Mouse (Mus musculus) limb, embryonic 11.5 days (tissue): ENCODE data around the gene Orm3. TPM values are rescaled to one million over a fixed set of nuclear protein-coding genes. Genes with fewer than 3 reads are reported as not detected.

Experiments
- ATAC-seq: fragments of 200-750 bp; cut with Nextera tagmentation; 2 replicates; pipeline ENCODE4 v1.8.0; 2017; ENCODE audit warnings: low read depth; ENCODE audit not compliant: insufficient number of reproducible peaks, low FRiP score, low TSS enrichment
- DNase-seq: peaks from one replicate; pipeline ENCODE4 v3.0.0-alpha.2; 2015; ENCODE audit warnings: low spot score
- H3K27ac ChIP-seq: fragments of 300-500 bp; sonication (generic); replicated peaks from 2 replicates; pipeline ENCODE4 v1.5.1; 2014; ENCODE audit warnings: low read depth, mild to moderate bottlenecking, low read length
- H3K27me3 ChIP-seq: fragments of 300-500 bp; sonication (generic); 2 replicates; pipeline ENCODE4 v1.6.1; 2014; ENCODE audit warnings: mild to moderate bottlenecking, low read length, mixed read lengths; ENCODE audit not compliant: control insufficient read depth, insufficient read depth
- H3K36me3 ChIP-seq: fragments of 300-500 bp; sonication (generic); 2 replicates; pipeline ENCODE4 v1.6.1; 2014; ENCODE audit warnings: mild to moderate bottlenecking, low read length, moderate library complexity, mixed read lengths; ENCODE audit not compliant: control insufficient read depth, insufficient read depth
- H3K4me1 ChIP-seq: fragments of 300-500 bp; sonication (generic); 2 replicates; pipeline ENCODE4 v1.6.1; 2014; ENCODE audit warnings: low read length, mixed read lengths; ENCODE audit not compliant: control insufficient read depth, insufficient read depth
- H3K4me2 ChIP-seq: fragments of 300-500 bp; sonication (generic); 2 replicates; pipeline ENCODE4 v1.6.1; 2014; ENCODE audit warnings: low read depth, mild to moderate bottlenecking, moderate library complexity; ENCODE audit not compliant: severe bottlenecking
- H3K4me3 ChIP-seq: fragments of 300-500 bp; sonication (generic); 2 replicates; pipeline ENCODE4 v1.5.1; 2014; ENCODE audit warnings: low read depth, low read length
- H3K9ac ChIP-seq: fragments of 300-500 bp; sonication (generic); 2 replicates; pipeline ENCODE4 v1.6.1; 2014; ENCODE audit warnings: mild to moderate bottlenecking, low read length
- H3K9me3 ChIP-seq: fragments of 300-500 bp; sonication (generic); 2 replicates; pipeline ENCODE4 v1.6.1; 2016; ENCODE audit warnings: low read length; ENCODE audit not compliant: control insufficient read depth
- WGBS: fragments of 180-500 bp; shearing (Covaris S2); extraction: QIAGEN DNeasy Blood & Tissue Kit; methylation state at CpG from one replicate; pipeline ENCODE4 v1.1.7; 2014; 5-methylcytosine and 5-hydroxymethylcytosine counted together
- polyA plus RNA-seq: library from polyadenylated mRNA; unstranded; fragments of >200 nt; fragmentation: Nextera tagmentation; extraction: Ambion mirVana; gene quantifications from 2 replicates; pipeline ENCODE4 v1.2.1, GENCODE M21; 2014

Orm3 gene
- not detected in 2 replicates for polyA plus RNA-seq

GRCm38 (mm10) chr4:63355877-63356665 is at the start of gene Orm3:
Gene Orm3 (plus strand): TSS chr4:63356162.
- Histone ChIP-seq H3K4me3 (no peak within 1 kb of the TSS), H3K9me3 (no peaks in the 10 kb centered on the region), H3K36me3 (no peaks in the 10 kb centered on the region), H3K4me1 (no peaks in the 10 kb centered on the region), H3K27me3 (no peaks in the 10 kb centered on the region), H3K27ac (no peak within 1 kb of the TSS), H3K4me2 (no peak within 1 kb of the TSS), H3K9ac (no peak within 1 kb of the TSS)
- DNase-seq (no peak), ATAC-seq (no peak)
- WGBS: 73% methylated on average over 4 of the region's 4 CpGs

- no peak overlapping the region for H3K4me2 ChIP-seq
- ATAC-seq (0 out of 2 replicates have a peak, but pooled peaks have one; percentile 32), DNase-seq (peak; percentile 93)
- no peak overlapping the region for H3K4me3 ChIP-seq
- no peak overlapping the region for H3K9ac ChIP-seq
- no peaks in the 10 kb centered on the region for H3K27me3 ChIP-seq
- WGBS: 31% methylated on average over 21 of the region's 21 CpGs
- H3K36me3 ChIP-seq: no peaks in the 10 kb centered on the region; the same call in 1 of the 2 replicates
- no peak overlapping the region for H3K27ac ChIP-seq
- no peaks in the 10 kb centered on the region for H3K9me3 ChIP-seq
- H3K4me1 ChIP-seq: no peaks in the 10 kb centered on the region
Observed at GRCm38 (mm10) chr4:63307175-63308062, 48.5 kb upstream of the Orm3 start.

GRCm38 (mm10) chr4:63308316-63308715 is 47.6 kb upstream of the Orm3 start:
- 77% methylated on average over 3 of the region's 3 CpGs for WGBS

GRCm38 (mm10) chr4:63310247-63310855 is 45.6 kb upstream of the Orm3 start:
- no peak overlapping the region for H3K9ac ChIP-seq
- ATAC-seq: no peak
- H3K4me3 ChIP-seq: no peak overlapping the region
- no peak for DNase-seq
- H3K27me3 ChIP-seq: no peaks in the 10 kb centered on the region
- H3K9me3 ChIP-seq: no peaks in the 10 kb centered on the region
- 60% methylated on average over 10 of the region's 10 CpGs for WGBS
- H3K36me3 ChIP-seq: no peaks in the 10 kb centered on the region; the same call in 1 of the 2 replicates
- H3K4me2 ChIP-seq: no peak overlapping the region
- no peak overlapping the region for H3K27ac ChIP-seq
- H3K4me1 ChIP-seq: no peaks in the 10 kb centered on the region

More at GRCm38 (mm10) chr4:63308316-63308715, 47.6 kb upstream of the Orm3 start:
- Histone ChIP-seq H3K4me3 (no peak overlapping the region), H3K9me3 (no peaks in the 10 kb centered on the region), H3K27me3 (no peaks in the 10 kb centered on the region), H3K4me1 (no peaks in the 10 kb centered on the region), H3K27ac (no peak overlapping the region), H3K9ac (no peak overlapping the region), H3K36me3 (no peaks in the 10 kb centered on the region; the same call in 1 of the 2 replicates), H3K4me2 (no peak overlapping the region)
- ATAC-seq (no peak), DNase-seq (no peak)

- Histone ChIP-seq H3K4me3 (no peak overlapping the region), H3K4me1 (no peaks in the 10 kb centered on the region), H3K27me3 (no peaks in the 10 kb centered on the region), H3K9ac (no peak overlapping the region), H3K27ac (no peak overlapping the region), H3K9me3 (no peaks in the 10 kb centered on the region), H3K4me2 (no peak overlapping the region), H3K36me3 (no peaks in the 10 kb centered on the region; the same call in 1 of the 2 replicates)
- WGBS: 94% methylated on average over 7 of the region's 7 CpGs
- ATAC-seq (no peak), DNase-seq (no peak)
Observed at GRCm38 (mm10) chr4:63311426-63311825, 44.5 kb upstream of the Orm3 start.

- no peak overlapping the region for H3K27ac ChIP-seq
- 73% methylated on average over 5 of the region's 5 CpGs for WGBS
- no peak overlapping the region for H3K4me3 ChIP-seq
- H3K9ac ChIP-seq: no peak overlapping the region
- DNase-seq (no peak), ATAC-seq (no peak)
- H3K4me1 ChIP-seq: no peaks in the 10 kb centered on the region
- no peak overlapping the region for H3K4me2 ChIP-seq
- H3K27me3 ChIP-seq: no peaks in the 10 kb centered on the region
- H3K36me3 ChIP-seq: peaks cover 2% of the 10 kb centered on the region; the same call in 1 of the 2 replicates
- no peaks in the 10 kb centered on the region for H3K9me3 ChIP-seq
Observed at GRCm38 (mm10) chr4:63314063-63314462, 41.9 kb upstream of the Orm3 start.

- Histone ChIP-seq H3K9me3 (no peaks in the 10 kb centered on the region), H3K9ac (no peak overlapping the region), H3K36me3 (peaks cover 2% of the 10 kb centered on the region; the same call in 1 of the 2 replicates), H3K4me2 (no peak overlapping the region), H3K27me3 (no peaks in the 10 kb centered on the region), H3K27ac (no peak overlapping the region), H3K4me3 (no peak overlapping the region), H3K4me1 (no peaks in the 10 kb centered on the region)
- no peak for DNase-seq
- WGBS: 76% methylated on average over 9 of the region's 9 CpGs
- ATAC-seq: no peak
Observed at GRCm38 (mm10) chr4:63316076-63316746, 39.8 kb upstream of the Orm3 start.
